Mouse (Mus musculus): ENCODE data around the gene Wipf1.

GRCm38 (mm10) chr2:73534720-73535119 is 5.2 kb upstream of the Wipf1 start:
- no peak for TF ChIP-seq EP300 (IDR thresholded peaks at IDR 0.05; ENCODE audit: low read depth)
- TF ChIP-seq CTCF (IDR thresholded peaks at IDR 0.05; ENCODE audit: low read depth): no peak

All from heart, postnatal 0 days (tissue).